Mouse (Mus musculus): ENCODE measurements at regions not wholly inside any gene's neighbourhood (a gene's known extent, or its start where the extent isn't known, plus 50 kb on each side); places are given as distances from the start of the nearest gene placed in this dataset.

DNA sequence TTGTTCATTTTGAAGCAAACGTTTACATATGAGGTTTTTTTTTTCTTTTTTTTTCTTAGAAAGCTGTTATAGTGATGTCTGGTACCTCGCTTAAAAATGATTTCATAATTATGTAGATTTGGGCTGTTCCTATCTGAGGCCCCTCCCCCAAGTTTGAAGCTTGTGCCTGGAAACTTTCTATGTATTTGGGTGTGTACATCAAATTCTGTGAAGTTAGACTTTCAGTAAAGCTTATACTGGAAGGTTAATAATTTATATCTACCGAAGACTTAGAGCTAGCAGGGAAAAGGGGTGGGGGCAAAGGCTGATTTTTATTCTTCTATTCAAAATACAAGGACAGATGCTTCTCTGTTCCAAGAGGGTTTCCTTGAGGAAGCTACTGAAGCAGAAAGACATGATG is 235.3 kb downstream of the Mef2c start:
- TF ChIP-seq POLR2A (IDR thresholded peaks at IDR 0.05; ENCODE audit: insufficient read depth, low read length) (no peak), CTCF (IDR thresholded peaks at IDR 0.05; ENCODE audit: low read depth, low read length) (no peak), EP300 (IDR thresholded peaks at IDR 0.05; ENCODE audit: insufficient read depth, low read depth, low read length) (no peak)

Data from ES-Bruce4 (cell line).